Mouse (Mus musculus): ENCODE results near the gene Tspan9.

The Tspan9 gene

DNA sequence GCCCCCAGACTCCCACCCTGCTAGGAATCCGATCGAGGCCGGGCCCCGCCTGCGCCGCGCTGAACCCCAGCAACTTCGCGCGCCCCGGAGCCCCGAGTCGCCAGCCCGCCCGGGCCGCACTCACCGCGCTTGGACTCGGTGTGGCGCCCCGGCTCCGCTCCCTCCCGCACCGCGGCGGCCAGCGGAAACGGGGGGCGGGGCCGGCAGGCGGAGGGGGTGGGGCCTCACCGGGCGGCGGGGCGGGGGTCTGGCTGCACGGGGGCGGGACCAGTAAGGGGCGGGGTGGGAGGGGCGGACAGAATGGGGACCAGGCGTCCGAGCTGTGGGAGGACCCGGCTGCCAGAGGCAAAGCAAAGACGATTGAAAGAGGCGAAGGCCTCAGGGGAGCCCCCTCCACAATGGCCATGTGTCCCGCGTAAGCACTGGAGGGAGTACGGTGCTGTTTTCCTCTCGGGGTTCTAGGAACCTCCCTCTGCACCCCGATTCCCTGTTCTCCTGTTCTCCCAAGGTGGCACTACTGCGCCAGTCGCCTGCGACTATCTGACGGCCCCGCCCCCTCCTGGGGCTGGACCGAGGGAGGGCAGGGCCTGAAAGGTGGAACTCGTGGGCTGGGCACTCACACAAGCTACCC, at the start of gene Tspan9:
Tspan9 (minus strand) TSS at position 205 of the 631 bp plus-strand sequence.
- DNase-seq: peak; percentile 35 to 41

DNA sequence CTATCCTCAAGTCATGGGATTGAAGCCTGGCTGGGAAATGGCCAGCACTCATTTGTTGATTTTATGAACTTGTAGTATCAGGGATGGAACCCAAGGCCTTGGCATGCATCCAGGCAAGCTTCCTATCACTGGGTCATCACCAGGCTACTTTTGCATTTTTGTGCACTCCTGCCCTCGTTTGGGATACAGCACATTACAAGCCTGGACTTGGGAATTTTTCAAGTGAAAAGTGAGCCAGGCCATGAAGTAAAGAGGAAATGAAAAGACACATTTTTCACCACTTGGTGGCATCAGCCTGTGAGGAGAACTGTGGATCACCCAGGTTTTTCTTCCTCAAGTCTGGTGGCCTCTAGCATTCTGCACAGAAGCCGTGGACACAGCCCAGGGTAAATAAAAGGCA, 40.1 kb upstream of the Tspan9 start:
- DNase-seq: no peak

DNA sequence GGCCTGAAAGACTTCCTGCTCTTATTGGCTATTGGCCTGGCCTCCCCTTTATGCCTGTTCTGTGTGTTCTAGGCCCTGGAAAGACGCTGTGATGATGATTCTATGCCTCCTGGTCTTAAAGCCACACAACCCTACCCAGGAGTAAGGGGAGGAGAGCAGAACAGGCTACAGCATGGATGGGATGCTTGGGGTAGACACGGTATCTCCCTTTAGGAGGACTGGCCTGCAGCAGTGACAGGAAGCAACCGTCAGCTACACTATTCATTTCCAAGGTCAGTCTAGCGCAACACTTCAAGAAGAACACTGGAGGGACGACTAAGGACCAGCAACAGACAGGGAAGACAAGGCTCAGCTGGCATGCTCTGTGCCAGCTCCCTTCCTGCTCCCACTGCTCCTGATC, 37.8 kb upstream of the Tspan9 start:
- DNase-seq: no peak

DNA sequence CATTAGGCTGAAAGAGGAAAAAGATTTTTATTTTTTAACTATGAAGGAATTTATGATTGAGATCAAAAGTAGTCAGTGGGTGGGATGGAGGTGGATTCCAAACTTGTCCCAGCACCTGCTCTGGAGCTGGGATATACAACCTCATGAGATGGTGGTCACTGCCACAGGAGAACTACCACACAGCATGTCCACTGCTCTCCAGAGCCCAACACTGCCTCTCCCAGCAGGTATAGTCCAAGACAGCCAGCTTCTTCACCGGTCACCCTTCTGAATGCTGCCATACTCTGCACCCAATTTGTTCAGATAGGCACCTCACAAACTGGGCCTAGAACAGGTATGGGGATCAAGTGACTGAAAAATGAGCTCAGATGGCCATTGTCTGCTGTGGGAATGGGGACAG, 36.3 kb upstream of the Tspan9 start:
- DNase-seq: no peak

DNA sequence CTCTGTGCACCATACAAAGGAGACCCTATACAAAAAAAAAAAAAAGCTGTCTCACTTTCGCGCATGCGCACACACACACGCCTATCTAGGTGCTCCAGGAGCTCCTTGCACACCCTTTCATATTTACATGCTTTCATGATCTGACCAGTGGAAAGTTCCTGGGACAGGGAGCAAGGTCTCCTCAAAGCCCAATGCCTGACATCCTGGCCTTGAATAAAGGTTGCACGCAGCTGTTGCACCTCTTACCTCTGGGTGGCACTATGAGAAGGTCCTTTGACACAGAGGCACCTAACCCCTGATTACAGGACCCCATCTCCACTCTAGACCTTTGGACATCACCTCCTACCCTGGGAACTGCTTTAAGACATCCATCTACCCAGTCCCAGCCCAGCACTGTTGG, 35.9 kb upstream of the Tspan9 start:
- DNase-seq: no peak

DNA sequence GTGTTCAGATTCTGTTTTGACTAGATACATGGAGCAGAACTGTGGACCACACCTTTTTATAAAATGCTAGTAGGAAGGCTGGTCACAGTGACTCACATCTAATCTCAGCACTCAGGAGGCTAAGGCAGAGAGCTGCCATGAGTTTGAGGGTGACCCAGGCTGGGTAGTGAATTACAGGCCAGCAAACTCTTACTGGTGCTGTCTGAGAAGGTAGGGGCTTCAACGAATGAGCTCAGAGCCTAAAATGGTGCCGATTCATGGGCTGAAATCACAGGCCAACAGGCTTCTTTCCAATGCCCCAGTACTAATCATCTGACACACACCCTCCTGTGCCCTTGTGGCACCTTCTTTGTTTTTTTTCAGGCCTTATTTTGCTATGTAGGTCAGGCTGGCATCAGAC, 35.3 kb upstream of the Tspan9 start:
- DNase-seq: no peak

DNA sequence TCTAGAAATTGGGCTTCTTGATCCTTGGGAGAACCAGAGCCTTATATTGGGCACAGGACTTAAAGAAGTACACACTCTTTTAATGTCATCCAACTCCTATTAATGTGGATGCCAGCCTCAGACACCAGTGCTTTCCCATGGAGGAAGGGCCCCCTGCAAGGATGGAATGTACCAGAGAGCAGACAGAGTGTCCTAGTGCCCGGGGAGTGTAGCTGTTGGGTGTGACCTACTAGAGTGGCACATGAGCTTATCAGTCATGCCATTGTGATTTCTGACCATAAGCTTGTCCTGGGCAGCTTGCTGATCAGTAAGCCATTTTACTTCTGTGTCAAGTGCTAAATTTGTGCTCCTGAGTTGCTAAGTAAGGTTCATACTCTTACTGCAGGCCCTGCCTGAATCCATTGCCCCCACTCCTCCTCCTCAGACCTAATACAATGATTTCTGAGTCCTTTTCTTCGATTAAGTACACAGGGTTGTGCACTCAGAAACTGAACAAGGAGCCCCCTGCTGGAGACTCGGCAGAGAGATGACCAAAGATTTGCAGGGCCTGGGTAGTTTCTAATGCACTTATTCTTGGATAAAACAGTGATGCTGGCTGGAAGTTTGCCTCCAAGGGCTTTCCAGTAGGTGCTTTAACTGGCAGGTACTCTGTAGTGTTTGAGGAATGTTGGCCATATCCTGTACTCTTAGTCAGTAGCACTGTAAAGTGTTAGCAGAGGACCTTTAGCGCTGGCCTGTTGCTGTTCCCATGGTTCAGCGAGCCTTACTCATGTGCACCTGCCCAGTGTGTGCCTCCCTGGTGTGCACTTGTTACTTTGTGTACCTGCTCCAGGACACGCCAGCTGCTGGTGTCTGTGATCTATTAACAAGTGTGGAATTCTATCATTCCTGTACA, 25.6 kb upstream of the Tspan9 start:
- no peak for DNase-seq

DNA sequence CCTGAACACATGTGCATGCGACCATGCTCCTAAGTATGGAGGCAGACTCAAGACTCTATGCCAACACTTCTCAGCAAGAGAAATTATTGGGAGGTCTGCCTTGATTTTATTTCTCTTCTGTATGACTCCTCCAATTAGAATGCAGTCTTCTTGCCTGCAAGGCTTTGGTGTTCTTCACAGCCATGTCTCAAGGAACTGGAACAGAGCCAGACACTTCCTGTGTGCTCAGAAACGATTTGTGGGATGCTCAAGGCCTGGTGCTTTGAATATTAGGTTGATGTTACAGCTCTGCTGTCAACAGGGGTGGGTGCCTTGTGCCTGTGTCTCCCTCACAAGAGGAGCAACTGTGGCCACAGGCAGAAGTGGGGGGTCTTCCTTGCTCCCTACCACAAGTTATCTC, 22.2 kb upstream of the Tspan9 start:
- DNase-seq: no peak

DNA sequence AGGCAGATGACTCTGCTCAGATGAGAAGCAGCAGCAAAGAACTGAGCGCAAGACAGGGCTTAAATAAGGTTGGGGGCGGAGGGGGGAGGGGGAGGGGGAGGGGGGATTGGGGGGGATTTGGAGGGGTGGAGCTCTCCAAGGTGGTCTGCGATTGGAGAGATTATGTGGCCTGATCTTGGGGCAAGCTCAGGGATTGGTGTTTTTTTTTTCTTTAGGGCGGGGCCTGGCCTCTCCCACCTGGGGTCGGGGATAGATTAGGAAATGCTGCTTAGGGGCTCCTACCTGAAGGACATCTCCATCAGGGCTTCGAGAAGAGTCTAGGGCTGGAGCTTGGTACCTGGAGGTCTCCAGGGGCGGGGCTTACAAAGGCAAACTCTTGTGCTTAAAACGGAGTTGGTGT, 21.2 kb upstream of the Tspan9 start:
- DNase-seq: no peak

DNA sequence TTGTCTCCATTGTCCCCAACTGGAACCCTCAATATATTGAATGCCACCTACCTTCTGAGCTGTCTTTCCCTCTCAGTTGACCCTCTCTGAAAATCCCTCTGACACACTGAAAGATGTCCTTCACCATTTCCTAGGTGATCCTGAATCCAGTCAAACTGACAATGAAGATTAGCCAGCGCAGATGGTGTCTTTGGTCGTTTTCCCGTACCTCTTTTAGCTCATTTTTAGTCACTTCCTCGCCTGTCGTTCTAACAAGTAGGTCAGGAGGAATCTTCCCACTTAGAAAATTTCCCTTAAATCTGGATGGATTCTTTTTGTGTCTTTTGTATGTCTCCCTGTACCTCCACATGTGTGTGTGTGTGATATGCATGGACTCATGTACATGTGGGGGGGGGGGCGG, 15.7 kb upstream of the Tspan9 start:
- no peak for DNase-seq

DNA sequence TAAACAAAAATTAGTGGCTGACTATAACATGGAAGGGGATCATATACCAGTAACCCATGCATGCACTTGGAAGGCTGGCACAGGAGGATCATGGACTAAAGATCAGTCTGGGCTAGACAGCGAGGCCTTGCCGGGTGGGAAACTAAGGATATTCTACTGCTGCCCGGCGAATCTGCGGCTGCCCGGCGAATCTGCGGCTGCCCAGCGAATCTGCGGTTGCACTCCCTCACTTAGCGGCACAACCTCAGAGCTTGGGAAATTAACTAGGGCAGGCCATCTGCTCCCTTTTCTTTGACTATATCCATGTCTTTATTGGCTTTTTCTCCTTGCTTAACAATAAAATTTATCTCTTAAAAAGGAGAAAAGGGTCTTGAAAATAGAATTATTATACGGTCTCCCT, 14.6 kb upstream of the Tspan9 start:
- DNase-seq: no peak

DNA sequence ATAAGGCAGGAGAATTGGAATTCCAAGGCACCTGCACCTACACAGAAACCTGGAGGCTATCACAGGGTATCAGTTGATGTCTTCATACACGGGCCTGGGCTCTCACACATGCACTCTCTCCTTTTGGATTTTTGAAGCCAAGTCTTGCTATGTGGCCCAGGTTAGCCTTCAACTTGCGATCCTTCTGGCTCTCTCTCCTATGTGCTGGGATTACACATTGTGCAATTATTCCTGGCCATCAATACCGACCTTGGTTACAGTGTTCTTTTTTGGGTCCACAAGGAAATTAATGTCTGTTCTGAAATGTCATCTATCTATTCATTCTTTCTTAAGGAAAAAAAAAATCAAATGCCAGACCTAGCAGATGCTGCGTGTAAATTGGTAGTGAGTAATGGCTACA, 13.1 kb upstream of the Tspan9 start:
- no peak for DNase-seq

DNA sequence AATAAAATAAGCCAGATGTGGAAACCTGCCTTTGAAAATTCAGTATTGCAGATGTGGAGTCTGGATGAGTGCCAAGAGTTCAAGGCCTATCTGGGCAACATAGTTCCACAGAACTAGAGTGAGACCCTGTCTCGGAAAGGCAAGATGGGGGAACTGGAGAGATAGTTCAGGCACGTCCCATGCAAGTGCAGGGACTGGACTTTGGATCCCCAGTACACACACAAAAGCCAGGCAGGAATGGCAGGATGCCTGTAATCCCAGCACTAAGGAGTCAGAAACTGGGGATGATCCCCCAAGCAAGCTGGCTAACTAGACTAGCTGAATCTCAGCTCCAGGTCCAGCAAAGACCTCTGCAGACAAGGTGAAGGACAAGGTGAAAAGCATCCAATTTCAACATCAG, 12.5 kb upstream of the Tspan9 start:
- no peak for DNase-seq

DNA sequence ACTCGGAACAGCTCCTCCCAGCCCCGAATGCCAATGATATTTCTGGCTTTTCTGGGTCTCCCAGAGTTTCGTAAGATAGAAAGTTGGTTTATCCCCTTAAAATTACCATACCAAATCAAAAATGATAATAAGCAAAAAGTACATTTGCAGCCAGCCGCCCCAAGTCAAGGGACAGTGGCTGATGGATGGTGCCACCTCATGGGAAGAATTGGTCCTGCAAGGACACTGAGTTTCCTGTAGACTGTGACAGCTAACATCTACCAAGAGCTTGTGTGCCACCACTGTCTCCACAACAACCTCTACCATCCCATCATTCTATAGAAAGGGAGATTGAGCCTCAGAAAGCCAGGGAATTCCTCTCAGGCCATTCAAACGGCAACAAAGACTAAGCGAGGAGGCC, 2.4 kb upstream of the Tspan9 start:
- no peak for DNase-seq

DNA sequence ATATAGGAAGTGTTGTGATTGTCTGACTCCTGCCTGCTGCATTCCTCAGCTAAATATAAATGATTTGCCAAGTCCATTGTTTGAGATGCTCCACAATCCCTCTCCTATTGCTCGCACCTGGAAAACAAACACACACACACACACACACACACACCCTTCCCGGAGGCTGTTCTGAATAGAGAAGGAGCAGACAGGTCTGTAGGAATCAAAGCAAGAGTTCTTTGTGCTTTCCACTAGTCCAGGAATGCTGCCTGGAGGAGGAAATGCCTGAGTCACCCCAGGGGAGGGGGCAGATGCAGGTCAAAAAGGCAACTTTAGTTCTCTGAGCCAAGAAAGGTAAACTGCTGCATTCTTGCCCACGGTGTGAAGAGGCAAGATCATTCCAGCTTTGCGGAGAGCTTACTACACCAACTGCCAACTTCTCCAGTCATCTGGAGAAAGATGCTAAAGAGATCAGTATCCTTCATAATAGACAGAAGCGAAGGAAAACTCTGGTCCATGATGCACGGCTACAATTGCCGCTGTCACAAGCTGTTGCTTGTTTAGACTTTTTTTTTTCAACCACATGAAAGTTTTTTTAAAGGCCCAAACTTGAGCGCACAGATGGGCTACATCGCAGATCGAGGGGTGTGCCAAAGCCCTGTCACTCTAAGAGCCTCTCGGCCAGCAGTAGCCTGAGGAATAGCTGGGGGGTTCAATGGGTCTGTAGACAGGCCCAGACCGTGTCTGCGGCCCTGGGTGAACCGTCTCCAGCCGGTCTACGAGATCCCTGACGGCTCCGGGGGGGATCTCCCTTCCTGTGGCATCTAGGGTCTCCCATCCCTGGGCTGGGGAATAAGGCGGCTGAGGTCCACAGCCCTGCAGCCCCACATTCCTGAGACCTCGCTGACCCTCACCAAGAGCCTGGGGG, 770 bp downstream of the Tspan9 start:
- DNase-seq: peak in 1 of 2 experiments; percentile 6

DNA sequence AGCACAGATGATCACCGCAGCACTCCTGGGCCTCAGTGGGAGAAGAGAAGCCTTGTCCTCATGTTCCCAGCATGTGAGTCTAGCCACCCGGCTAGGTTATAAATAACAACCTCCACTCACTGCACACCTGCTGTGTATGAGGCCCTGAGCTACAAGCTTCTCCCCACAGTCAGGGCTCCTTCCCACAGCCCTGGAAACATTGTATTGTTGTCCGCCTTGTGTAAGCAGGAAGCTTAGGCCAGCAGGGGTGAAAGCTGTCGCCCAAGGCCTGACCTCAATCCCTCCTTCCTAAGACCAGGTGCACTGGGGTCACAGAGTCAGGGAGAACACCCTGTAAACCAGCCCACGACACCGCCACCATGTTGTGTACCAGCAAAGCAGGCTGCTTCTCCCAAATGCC, 2.7 kb downstream of the Tspan9 start:
- DNase-seq: no peak

DNA sequence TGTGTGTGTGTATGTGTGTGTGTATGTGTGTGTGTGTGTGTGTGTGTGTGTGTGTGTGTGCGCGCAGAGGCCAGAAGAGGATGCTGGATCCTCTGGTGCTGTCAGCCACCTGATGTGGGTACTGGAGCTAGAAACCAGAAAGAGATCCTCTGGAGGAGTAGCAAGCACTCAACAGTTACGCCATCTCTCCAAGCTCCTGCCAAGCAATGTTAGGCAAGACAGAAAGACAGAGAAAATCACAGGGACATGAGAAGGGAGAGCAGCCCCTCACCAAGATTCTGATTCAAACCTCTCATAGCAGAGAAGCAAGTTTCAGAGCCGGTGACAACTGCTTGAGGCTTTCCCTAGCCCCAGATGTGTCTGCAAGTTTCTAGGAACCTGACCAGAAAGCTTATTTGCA, 5.5 kb downstream of the Tspan9 start:
- no peak for DNase-seq

DNA sequence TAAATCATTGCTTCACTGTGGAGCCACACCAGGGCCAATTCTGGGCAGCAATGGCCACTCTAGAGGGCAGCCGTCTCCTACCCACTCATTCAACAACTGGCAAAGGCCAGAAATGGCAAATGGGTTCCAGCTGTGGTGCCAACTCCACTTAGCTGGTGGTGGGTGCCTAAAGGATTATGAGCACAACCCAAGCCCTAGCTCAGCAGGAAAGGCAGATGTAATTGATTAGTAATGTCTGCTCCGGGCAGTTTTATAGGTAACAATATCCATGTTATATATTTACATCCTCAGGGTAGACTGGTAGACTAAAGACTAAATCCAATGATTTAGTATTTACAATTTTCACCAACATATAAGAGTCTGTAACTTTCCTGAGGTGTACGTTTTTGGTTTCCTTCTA, 6.7 kb downstream of the Tspan9 start:
- no peak for DNase-seq

DNA sequence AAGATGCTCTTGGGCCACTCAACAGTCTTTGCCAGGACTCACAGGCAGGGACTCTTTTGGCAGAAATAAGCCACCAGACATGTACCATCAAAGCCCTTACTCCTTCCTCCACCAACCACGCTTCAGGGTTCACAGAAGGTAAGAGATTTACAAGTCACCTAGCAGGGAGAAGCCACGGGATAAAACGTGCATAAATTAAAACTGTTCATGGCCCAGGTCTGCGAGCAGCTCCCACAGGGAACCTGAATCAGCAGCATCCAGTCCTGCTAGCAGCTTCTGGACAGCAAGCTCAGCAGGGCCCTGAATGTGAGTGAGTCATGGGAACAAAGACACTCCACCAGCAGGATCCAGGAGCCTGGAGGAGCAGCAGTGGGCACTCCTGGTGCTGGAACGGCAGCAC, 7.9 kb downstream of the Tspan9 start:
- DNase-seq: no peak

DNA sequence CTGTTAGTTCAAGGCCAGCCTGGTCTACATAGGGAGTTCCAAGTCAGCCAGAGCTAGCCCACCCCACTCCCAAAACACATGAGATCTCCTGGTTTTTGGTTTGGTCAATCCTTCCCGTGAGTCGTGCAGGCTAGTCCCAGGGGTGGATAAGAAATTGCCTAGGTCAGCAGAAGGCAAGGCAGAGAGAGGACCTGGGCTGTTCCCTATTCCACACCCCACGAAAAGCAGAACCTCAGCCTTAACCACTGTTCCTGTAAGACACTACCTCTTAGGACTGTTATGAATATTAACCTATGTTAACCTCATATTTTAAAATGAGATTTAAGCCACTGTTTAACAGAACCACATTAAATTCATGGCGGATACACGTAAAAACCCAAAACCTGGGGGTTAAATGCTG, 8.4 kb downstream of the Tspan9 start:
- no peak for DNase-seq

DNA sequence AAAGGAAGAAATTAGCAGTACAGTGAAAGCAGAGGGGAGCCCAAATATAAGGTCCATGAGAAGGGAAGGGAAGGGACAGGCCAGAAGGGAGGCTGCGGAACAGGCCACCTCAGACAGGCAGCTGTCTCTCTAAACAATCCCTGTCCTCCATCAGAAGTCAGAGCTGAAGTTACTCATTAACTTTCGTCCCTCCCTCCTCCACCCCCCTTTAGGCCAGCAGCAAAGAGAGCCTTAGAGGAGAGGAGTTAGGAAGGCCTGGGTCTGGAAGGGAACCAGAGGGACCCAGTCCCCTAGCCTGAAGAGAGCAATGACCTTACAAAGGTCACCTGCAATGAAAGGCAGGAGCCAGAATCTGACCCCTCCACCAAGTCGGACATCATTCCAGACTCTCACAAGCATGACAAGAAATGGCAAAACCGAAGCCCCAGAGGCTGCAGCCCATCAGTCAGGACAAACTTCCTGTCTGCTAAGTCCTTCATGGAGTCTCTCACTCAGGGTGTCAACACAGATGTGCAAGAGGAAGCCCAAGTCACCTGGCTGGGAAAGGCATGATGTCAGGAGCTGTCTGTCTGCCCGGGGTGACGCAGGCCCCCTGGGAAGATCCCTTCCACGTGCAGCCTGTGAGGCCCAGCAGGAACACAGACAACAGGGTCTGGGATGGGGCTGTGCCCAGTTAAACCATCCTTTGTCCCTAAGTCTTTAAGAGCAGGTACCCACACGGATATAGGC, 9.0 kb downstream of the Tspan9 start:
- no peak for DNase-seq

DNA sequence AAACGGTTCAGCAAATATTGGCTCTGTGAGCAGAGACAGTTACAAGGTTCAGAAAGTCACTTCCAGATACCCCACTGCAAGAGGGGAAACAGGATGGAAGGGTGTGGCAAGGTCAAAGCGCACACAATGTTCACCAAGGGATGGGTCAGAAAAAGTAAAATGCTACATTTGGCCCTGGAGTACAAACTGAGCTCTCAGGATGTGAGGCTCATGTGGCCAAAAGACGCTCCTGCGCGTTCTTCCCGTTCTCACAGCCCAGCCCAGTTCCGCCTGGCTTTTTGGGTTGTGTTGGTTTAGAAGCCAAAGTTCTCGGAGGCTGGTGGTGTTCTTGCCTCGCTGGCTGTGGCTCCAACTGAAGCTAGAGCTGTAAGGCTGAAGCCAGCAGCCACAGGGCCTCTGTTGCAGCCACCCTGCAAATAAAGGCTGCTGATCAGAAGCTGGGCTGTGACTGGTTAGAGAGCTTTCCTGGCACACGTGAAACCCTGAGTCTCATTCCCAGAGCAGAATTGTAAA, 9.7 kb downstream of the Tspan9 start:
- DNase-seq: no peak

DNA sequence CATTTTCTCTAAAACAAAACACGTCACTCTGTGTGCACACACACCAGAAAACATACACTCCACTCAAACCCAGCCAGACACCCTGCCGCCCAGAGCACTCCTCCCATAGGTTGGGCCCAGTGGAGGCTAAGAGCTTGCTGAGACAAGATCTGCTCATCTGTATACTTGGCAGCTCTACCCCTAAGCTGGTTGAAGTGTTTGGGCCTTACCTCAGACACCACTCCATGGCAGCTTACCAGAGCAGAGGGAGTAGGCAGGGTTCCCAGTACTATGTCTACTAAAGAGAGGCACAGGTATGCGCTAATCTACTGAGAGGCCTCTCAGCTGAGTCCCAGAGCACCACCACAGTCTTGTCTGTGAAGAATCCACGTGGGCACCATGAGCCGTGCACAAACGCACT, 10.8 kb downstream of the Tspan9 start:
- DNase-seq: no peak
